Mouse (Mus musculus) C2C12 (cell line): ENCODE data around the gene Lrrc25. TPM values are rescaled to one million over a fixed set of nuclear protein-coding genes. Genes with fewer than 3 reads are reported as not detected.

Source experiments
- H3K27me3 ChIP-seq: one replicate; pipeline ENCODE4 v1.6.1; 2011; ENCODE audit not compliant: control insufficient read depth, insufficient read depth, insufficient read length
- H3K36me3 ChIP-seq: one replicate; pipeline ENCODE4 v1.6.1; 2011; ENCODE audit not compliant: control insufficient read depth, insufficient read depth
- H3K4me3 ChIP-seq: one replicate; pipeline ENCODE4 v1.5.1; 2011; ENCODE audit warnings: mild to moderate bottlenecking, control low read depth; ENCODE audit not compliant: poor library complexity, insufficient read depth, severe bottlenecking
- H3K79me2 ChIP-seq: one replicate; pipeline ENCODE4 v1.6.1; 2011; ENCODE audit not compliant: control insufficient read depth, insufficient read depth
- H3K79me3 ChIP-seq: one replicate; pipeline ENCODE4 v1.6.1; 2011; ENCODE audit warnings: low read depth, control low read depth
- H3ac ChIP-seq: one replicate; pipeline ENCODE3; 2011; ENCODE audit warnings: low read depth; ENCODE audit not compliant: control insufficient read depth, insufficient read length
- CEBPB ChIP-seq: IDR thresholded peaks from one replicate; pipeline ENCODE4 v1.6.1; 2011; ENCODE audit warnings: low read depth, mild to moderate bottlenecking, control low read depth, moderate library complexity
- CTCF ChIP-seq: IDR thresholded peaks from one replicate; pipeline ENCODE4 v1.5.1; 2011; ENCODE audit not compliant: control insufficient read depth, insufficient read depth, insufficient read length
- FOSL1 ChIP-seq: IDR thresholded peaks from one replicate; pipeline ENCODE4 v1.8.0; 2011; ENCODE audit warnings: mild to moderate bottlenecking, low read length; ENCODE audit not compliant: poor library complexity, insufficient read depth, severe bottlenecking
- MAX ChIP-seq: IDR thresholded peaks from one replicate; pipeline ENCODE4 v1.6.1; 2011; ENCODE audit warnings: mild to moderate bottlenecking, control low read depth
- MYOD1 ChIP-seq: IDR thresholded peaks from one replicate; pipeline ENCODE4 v1.6.1; 2011; ENCODE audit warnings: low read depth; ENCODE audit not compliant: control insufficient read depth, insufficient read length
- MYOG ChIP-seq: IDR thresholded peaks from one replicate; pipeline ENCODE4 v1.6.1; 2011; ENCODE audit not compliant: control insufficient read depth, insufficient read length; ENCODE audit errors: extremely low read depth
- USF1 ChIP-seq: IDR thresholded peaks from one replicate; pipeline ENCODE4 v1.6.1; 2011; ENCODE audit warnings: low read depth, mild to moderate bottlenecking, control low read depth, moderate library complexity
- polyA plus RNA-seq: library from polyadenylated mRNA; unstranded; fragments of >200 nt; fragmentation: generic; extraction: Trizol; gene quantifications from one replicate; pipeline ENCODE4 v1.2.1, GENCODE M21; 2012; ENCODE audit warnings: missing spikeins

The Lrrc25 gene
- polyA plus RNA-seq, 1 experiment, result not detected

DNA sequence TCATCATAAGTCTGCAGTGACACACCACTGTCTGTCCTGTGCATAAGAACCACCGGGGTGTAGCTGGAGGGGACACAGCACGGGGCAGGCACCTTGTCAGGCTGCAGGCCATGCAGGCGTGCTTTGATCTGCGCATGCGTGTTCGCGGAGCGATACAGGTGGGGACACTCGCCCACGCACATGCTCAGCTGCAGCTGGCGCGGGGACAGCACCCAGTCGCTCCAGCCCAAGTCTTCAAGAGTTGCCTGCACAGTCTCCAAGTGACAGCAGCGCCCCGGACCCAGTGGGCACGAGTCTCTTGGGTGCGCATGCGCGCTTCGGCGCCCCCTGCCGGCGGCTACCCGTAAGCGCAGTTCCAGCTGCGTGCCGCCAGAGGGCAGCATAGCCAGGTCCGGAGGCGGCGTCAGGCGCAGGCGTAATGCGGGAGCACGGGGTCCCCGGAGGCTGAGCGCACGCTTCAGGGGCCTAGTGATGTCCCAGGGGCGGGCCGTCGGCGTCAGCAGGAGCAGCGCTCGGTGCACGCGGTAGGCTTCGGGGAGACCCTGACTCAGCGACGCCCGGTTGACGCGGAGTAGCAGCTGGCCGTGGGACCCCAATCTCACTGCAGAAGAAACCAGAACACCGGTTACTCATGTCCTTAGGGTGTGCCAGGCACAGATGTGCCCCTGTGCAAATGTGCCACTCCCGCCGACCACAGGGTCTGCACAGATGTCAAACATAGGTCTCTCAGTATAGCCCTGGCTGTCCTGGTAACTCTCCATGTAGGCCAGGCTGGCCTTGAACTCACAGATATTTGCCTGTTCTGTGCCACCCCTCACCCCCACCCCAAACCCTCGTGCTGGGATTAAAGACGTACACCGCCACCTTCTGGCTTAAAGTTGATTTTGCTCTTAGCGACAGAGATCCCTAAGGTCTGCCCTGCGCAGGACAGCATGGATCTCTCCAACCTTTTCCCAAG lies 13.9 kb downstream of the Lrrc25 start:
- H3K36me3 ChIP-seq, result no peaks in the 10 kb centered on the region
- TF ChIP-seq CTCF (peak; percentile 100), MYOD1 (peak; percentile 82), FOSL1 (no peak), CEBPB (no peak), MAX (peak; percentile 70), MYOG (no peak)
- H3K79me3 ChIP-seq, result peaks cover 2% of the 10 kb centered on the region
- H3K27me3 ChIP-seq, result no peaks in the 10 kb centered on the region
- H3K79me2 ChIP-seq, result no peaks in the 10 kb centered on the region
- H3ac ChIP-seq, result peak overlapping the region; percentile 52
- H3K4me3 ChIP-seq, result peak overlapping the region; percentile 11

- Histone ChIP-seq H3K79me2 (no peaks in the 10 kb centered on the region), H3ac (peak overlapping the region; percentile 67), H3K27me3 (no peaks in the 10 kb centered on the region), H3K36me3 (no peaks in the 10 kb centered on the region), H3K4me3 (peak overlapping the region; percentile 25), H3K79me3 (peaks cover 2% of the 10 kb centered on the region)
- TF ChIP-seq CEBPB (peak; percentile 34), FOSL1 (no peak)
Measured at GRCm38 (mm10) chr8:70630532-70631381, 14.8 kb downstream of the Lrrc25 start.

GRCm38 (mm10) chr8:70631436-70631835 lies 15.5 kb downstream of the Lrrc25 start:
- H3ac ChIP-seq, result peak overlapping the region; percentile 67
- TF ChIP-seq CEBPB (no peak), MYOG (no peak), USF1 (no peak), CTCF (no peak), MAX (no peak), FOSL1 (no peak), MYOD1 (no peak)
- H3K79me3 ChIP-seq, result peaks cover 2% of the 10 kb centered on the region
- H3K79me2 ChIP-seq, result no peaks in the 10 kb centered on the region
- no peaks in the 10 kb centered on the region for H3K36me3 ChIP-seq
- H3K4me3 ChIP-seq, result peak overlapping the region; percentile 25
- no peaks in the 10 kb centered on the region for H3K27me3 ChIP-seq

GRCm38 (mm10) chr8:70632346-70632892 lies 16.5 kb downstream of the Lrrc25 start, which contains the start of gene Gdf15:
Gene Gdf15, minus strand, starts transcription at chr8:70632456.
- H3K4me3 ChIP-seq, result no peak within 1 kb of the TSS

GRCm38 (mm10) chr8:70634066-70634465 lies 18.1 kb downstream of the Lrrc25 start:
- TF ChIP-seq MYOD1 (no peak), CEBPB (no peak), CTCF (no peak), FOSL1 (no peak), MAX (no peak), USF1 (no peak), MYOG (no peak)
- H3K27me3 ChIP-seq, result no peaks in the 10 kb centered on the region
- H3K79me3 ChIP-seq, result no peaks in the 10 kb centered on the region
- H3K4me3 ChIP-seq, result no peak overlapping the region
- H3K79me2 ChIP-seq, result no peaks in the 10 kb centered on the region
- H3K36me3 ChIP-seq, result no peaks in the 10 kb centered on the region
- no peak overlapping the region for H3ac ChIP-seq

More at GRCm38 (mm10) chr8:70632346-70632892, 16.5 kb downstream of the Lrrc25 start, which contains the start of gene Gdf15:
- H3K27me3 ChIP-seq, result no peaks in the 10 kb centered on the region
- H3K79me2 ChIP-seq, result no peaks in the 10 kb centered on the region
- H3K79me3 ChIP-seq, result peaks cover 2% of the 10 kb centered on the region
- peak within 1 kb of the TSS; percentile 67 for H3ac ChIP-seq
- no peaks in the 10 kb centered on the region for H3K36me3 ChIP-seq
- TF ChIP-seq FOSL1, result no peak
- no peak for TF ChIP-seq MAX
- no peak for TF ChIP-seq MYOD1
- TF ChIP-seq CEBPB, result no peak
- TF ChIP-seq MYOG, result no peak
- no peak for TF ChIP-seq USF1
- no peak for TF ChIP-seq CTCF
